Comparison of ENCODE assay signal across 10 mouse cellular contexts in the genomic region with DNA sequence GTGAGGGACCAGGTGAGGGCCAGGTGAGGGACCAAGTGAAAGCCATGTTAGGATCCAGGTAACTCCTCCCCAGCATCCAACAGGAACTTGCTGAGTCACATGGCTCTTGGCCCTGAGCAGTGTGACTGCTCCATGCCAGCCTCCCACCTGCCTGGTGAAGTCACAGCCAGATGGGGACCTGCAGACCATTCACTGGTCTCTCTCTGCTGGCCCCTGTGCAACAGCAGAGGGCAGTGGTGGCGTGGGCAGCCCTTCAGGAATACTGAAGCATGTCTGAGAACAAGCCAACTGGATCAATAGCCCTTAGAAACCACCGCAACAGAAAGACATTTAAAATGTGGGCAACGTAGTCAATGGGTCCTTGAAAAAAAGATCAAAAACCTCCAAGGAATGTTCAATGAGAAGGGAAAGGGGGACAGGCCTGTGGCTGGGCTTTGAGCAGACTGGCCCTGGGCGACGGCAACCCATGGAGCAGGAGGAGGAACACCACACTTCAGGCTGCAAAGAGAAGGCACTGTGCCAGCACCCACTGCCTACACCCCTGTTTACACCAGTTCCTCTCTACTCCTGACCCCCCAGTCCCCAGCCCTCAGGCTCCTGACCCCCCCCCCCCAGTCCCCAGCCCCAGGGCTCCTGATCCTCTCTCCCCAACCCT. TPM values are rescaled to one million over a fixed set of nuclear protein-coding genes. Genes with fewer than 3 reads are reported as not detected.
DNase-seq lines count a peak whose midpoint lies in the region; ATAC-seq lines count a peak whose summit lies in the region.
"Had no signal": no experiment of that assay in that cellular context is flagged by ENCODE, and none has a peak within 500 bp of the region (broad histone marks: within the 10 kb centered on the region; RNA-seq: fewer than 3 reads in every experiment).

No protein-coding gene starts in this region.

- no peak for DNase-seq in forebrain, embryonic 10.5 days (ENCODE audit: extremely low spot score, low spot score)
- DNase-seq in right cerebral cortex, postnatal 4 days, result peak; percentile 51
- DNase-seq in right cerebral cortex, postnatal 36 days (ENCODE audit: low spot score in 2 of 2), result no peak
- no peak for DNase-seq in urinary bladder, postnatal 25 days (ENCODE audit: low spot score)
- no peak for DNase-seq in adrenal gland, adult (ENCODE audit: inconsistent age in 2 of 2, low spot score in 1 of 2)
- no peak for DNase-seq in frontal cortex, adult 2 months (ENCODE audit: extremely low spot score in 1 of 2, low spot score in 1 of 2)
- DNase-seq: liver had no signal

- ATAC-seq in forebrain, embryonic 13.5 days, result peak; percentile 66
- no peak for ATAC-seq in midbrain, embryonic 12.5 days (ENCODE audit: low FRiP score, low read depth)

- no peak overlapping the region for H3K4me3 ChIP-seq in forebrain, embryonic 13.5 days
- H3K4me3 ChIP-seq in forebrain, embryonic 10.5 days, result no peak overlapping the region
- H3K4me3 ChIP-seq in midbrain, embryonic 12.5 days, result no peak overlapping the region

- no peaks in the 10 kb centered on the region; the same call in 1 of the 2 replicates for H3K36me3 ChIP-seq in forebrain, embryonic 13.5 days (ENCODE audit: poor library complexity, severe bottlenecking)
- H3K36me3 ChIP-seq in forebrain, embryonic 10.5 days (replicated peaks), result no peaks in the 10 kb centered on the region
- no peaks in the 10 kb centered on the region for H3K36me3 ChIP-seq in midbrain, embryonic 12.5 days

- no peak overlapping the region for H3K9ac ChIP-seq in forebrain, embryonic 13.5 days
- H3K9ac ChIP-seq in midbrain, embryonic 12.5 days (replicated peaks), result no peak overlapping the region

- WGBS in forebrain, embryonic 13.5 days, result 27% methylated on average over 5 of the region's 5 CpGs
- WGBS in forebrain, embryonic 10.5 days, result 58% methylated on average over 5 of the region's 5 CpGs
- WGBS in midbrain, embryonic 12.5 days, result 31% methylated on average over 5 of the region's 5 CpGs

- H3K27me3 ChIP-seq in forebrain, embryonic 13.5 days, result no peaks in the 10 kb centered on the region
- peaks cover 17% of the 10 kb centered on the region for H3K27me3 ChIP-seq in forebrain, embryonic 10.5 days (ENCODE audit: poor library complexity, severe bottlenecking)
- H3K27me3 ChIP-seq in midbrain, embryonic 12.5 days, result peaks cover 8% of the 10 kb centered on the region; the same call in 1 of the 2 replicates

- no peak overlapping the region for H3K4me2 ChIP-seq in forebrain, embryonic 13.5 days
- H3K4me2 ChIP-seq in midbrain, embryonic 12.5 days (replicated peaks), result no peak overlapping the region

- H3K27ac ChIP-seq in forebrain, embryonic 13.5 days, result 0 out of 2 replicates have a peak overlapping the region, but pooled peaks have one; percentile 22
- no peak overlapping the region for H3K27ac ChIP-seq in forebrain, embryonic 10.5 days
- peak overlapping the region; percentile 72 for H3K27ac ChIP-seq in midbrain, embryonic 12.5 days (replicated peaks)
- H3K27ac ChIP-seq: macrophage had no signal

- H3K4me1 ChIP-seq in forebrain, embryonic 13.5 days, result peaks cover 29% of the 10 kb centered on the region
- peaks cover 32% of the 10 kb centered on the region for H3K4me1 ChIP-seq in forebrain, embryonic 10.5 days
- peaks cover 30% of the 10 kb centered on the region for H3K4me1 ChIP-seq in midbrain, embryonic 12.5 days

- H3K9me3 ChIP-seq in forebrain, embryonic 13.5 days (replicated peaks), result no peaks in the 10 kb centered on the region
- no peaks in the 10 kb centered on the region for H3K9me3 ChIP-seq in forebrain, embryonic 10.5 days
- H3K9me3 ChIP-seq in midbrain, embryonic 12.5 days, result peaks cover 7% of the 10 kb centered on the region; the same call in 1 of the 2 replicates

RNA-seq across cellular contexts. Expression of gene Rbfox3, which starts 36.0 kb away (rescaled TPM):
- 32.0 and 34.0 TPM in 2 replicates for polyA plus RNA-seq in forebrain, embryonic 13.5 days (2015; fragmentation: Nextera tagmentation; extraction: Ambion mirVana)
- 2.0 and 2.6 TPM in 2 replicates for polyA plus RNA-seq in forebrain, embryonic 10.5 days (2016; fragmentation: Nextera tagmentation; extraction: Ambion mirVana)
- 16.0 and 17.0 TPM in 2 replicates for polyA plus RNA-seq in midbrain, embryonic 12.5 days (2016; fragmentation: Nextera tagmentation; extraction: Ambion mirVana)
- 108 and 125 TPM in 2 replicates for polyA plus RNA-seq in frontal cortex, adult 2 months (2012; rRNA removed)
- polyA plus RNA-seq: macrophage had no signal
